Mouse (Mus musculus) heart, postnatal 0 days (tissue): ENCODE results near the gene Pard3b.

Experiments
- CTCF ChIP-seq: IDR thresholded peaks from 2 replicates; pipeline ENCODE4 v1.5.1; 2016; ENCODE audit warnings: antibody characterized with exemption, control low read depth, low read depth
- EP300 ChIP-seq: IDR thresholded peaks from 2 replicates; pipeline ENCODE4 v1.6.1; 2016; ENCODE audit warnings: antibody characterized with exemption, low read depth

DNA sequence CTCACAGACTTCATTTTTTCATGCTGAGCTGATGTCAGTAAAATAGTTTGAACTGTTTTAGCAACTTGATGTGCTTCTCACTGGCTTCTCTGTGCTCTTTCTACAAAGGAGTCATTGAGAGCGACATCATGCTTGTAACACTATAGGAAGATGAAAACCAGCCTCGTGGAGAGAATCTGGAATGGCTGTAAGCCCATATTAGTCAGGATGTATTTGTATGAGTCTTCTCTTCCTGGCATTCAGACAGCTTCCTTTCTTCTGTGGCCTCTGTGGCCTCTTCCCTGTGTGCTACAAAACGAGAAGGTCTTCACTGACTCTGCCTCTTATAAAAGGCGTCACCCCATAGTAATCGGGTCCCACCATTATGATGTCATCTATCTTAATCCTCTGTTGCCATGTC, 212.6 kb downstream of the Pard3b start:
- TF ChIP-seq EP300 (no peak), CTCF (no peak)
